Mouse (Mus musculus): ENCODE results near the gene Mcm2.

- TF ChIP-seq CTCF (IDR thresholded peaks at IDR 0.05; ENCODE audit: borderline replicate concordance, insufficient read depth, low read length): no peak
- no peak for TF ChIP-seq POLR2A (IDR thresholded peaks at IDR 0.05; ENCODE audit: low read depth, low read length)
Measured at GRCm38 (mm10) chr6:88835047-88835446, 63.5 kb downstream of the Mcm2 start.
